Mouse (Mus musculus) retina, postnatal 1 day (tissue): Measurements from ENCODE around the gene Sp100.

Experiments used
- DNase-seq: peaks from one replicate; pipeline ENCODE4 v3.0.0-alpha.2; 2012

Gene Sp100

GRCm38 (mm10) chr1:85702531-85702930, 52.7 kb downstream of the Sp100 start:
- no peak for DNase-seq

GRCm38 (mm10) chr1:85703245-85704186, 53.7 kb downstream of the Sp100 start:
- peak; percentile 86 for DNase-seq

GRCm38 (mm10) chr1:85705552-85705951, 55.8 kb downstream of the Sp100 start:
- no peak for DNase-seq

GRCm38 (mm10) chr1:85706754-85707153, 57.0 kb downstream of the Sp100 start:
- DNase-seq, result no peak

GRCm38 (mm10) chr1:85714501-85714900, 64.7 kb downstream of the Sp100 start:
- DNase-seq, result no peak

DNA sequence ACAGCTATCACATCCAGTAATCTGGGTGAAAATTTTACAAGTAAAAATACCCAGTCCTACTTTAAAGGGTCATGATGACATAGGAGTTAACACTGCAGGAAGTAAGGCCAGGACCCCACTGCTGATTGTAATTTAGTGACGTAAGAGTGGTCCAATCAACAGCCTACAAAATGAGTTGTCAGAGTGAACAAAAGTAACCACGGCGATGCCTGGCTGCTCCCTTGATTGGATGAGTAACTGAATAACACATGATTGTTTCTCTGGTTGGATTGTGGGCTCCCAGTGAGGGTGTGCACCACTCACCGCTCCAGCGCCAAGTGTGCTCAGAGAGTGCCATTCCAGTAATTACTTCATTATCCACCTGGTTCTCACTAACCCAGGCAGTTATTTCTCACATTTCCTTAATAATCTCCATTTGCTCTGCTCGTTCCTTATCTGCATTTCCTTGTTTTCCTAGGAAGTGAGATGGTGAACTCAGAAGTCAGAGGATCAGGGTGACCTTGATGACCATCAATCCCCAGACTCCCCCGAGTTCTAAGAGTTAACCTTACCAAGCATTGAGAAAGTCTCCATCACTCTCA, 66.7 kb downstream of the Sp100 start:
- peak; percentile 71 for DNase-seq

GRCm38 (mm10) chr1:85719049-85719448, 69.3 kb downstream of the Sp100 start:
- no peak for DNase-seq

DNA sequence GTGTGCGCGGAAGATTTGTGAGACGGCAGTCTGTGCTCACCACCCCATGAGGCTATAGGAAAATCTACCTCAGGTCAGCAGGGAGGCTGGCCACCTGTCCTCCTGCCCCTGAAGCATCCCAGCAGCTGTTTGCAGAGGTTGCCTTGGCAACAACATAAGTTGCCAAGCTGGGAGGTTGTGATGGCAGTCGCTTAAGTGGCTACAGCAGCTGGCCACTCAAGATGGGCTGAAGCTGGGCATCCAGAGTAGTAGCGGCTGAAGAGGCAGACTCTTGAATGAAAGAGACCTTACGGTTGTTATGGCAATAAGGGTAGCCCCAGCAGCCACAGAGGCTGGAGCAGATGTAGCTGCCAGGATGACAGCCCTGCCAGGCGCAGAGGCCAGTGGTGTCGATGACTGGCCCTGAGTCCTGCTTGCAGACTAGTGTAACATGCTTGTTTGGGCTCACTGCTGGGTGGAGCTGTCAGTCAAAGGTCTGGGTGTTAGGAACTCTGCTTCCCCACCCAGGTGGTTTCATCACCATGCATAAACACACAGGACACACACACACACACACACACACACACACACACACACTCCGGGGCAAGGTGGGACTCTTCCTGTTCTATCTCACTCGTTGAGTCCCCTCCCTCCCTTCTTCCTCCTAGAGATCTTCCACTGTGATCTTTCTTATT, 70.6 kb downstream of the Sp100 start:
- peak; percentile 69 for DNase-seq

DNA sequence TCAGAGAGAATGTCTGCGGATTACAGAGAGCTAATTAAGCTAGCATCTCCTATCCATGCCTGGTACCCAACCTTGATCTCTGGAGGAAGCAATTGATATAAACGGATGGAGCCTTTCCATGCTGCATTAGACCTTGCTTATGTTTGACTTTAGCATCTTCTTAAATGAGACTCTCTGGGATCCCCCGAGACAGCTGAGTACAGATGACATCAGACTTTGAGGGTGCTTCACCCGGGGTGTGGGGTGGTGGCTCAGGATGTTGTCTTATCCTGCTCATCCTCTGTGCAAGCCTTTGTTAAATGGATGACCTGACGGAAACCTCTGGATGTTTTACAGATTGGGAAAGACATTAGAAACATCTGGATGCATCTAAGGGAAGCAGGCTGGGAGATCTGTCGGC, 80.7 kb downstream of the Sp100 start:
- no peak for DNase-seq

GRCm38 (mm10) chr1:85732581-85732980, 82.8 kb downstream of the Sp100 start:
- no peak for DNase-seq

GRCm38 (mm10) chr1:85734511-85734910, 84.7 kb downstream of the Sp100 start:
- DNase-seq, result no peak

DNA sequence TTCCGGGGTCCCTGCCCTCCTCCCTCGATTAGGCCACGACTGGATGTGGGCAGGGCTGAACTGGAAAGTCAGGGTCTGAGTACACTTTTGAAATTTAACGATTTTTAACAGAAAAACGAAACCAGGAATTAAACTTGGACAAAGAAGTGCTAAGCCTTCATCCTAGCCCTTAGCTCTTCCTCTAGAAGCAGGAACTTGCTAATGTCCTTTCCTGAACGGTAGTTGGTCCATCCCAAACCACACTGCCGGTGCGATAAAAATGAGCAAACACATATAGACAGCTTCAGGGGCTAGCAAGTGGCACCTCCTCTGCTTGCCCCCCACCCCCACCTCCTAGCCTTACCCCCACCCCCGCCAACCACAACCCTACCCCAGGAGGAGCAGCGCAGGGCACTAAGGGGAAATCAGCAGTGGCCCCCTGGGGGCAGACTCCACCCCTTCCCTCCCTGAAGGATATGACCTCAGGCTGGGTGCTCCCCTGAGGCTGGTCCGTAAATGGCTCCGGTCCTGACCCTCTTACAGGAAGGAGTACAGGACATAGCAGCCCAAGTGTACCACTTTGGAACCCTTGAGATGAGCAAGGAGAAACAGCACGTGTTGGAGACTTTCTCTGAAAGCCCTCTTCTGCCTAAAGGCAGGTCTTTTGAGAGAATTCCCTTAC, 85.8 kb downstream of the Sp100 start:
- no peak for DNase-seq

GRCm38 (mm10) chr1:85736355-85737184, 86.8 kb downstream of the Sp100 start:
- DNase-seq, result peak; percentile 85

DNA sequence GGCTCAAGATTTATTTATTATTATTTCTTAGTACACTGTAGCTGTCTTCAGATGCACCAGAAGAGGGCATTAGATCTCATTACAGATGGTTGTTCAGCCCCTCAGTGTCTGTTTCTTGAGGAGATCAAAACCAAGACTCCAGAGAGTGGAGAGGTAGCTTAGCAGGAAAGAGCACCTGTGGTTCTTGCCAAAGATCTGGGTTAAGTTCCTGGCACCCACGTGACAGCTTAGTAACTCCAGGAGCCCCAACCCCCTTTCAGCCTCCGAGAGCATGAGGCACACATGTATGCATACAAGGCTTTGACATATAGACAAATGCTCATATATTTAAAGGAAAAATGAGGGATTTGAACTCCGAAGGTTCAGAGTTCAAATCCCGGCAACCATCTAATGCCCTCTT, 89.2 kb downstream of the Sp100 start:
- DNase-seq, result no peak

DNA sequence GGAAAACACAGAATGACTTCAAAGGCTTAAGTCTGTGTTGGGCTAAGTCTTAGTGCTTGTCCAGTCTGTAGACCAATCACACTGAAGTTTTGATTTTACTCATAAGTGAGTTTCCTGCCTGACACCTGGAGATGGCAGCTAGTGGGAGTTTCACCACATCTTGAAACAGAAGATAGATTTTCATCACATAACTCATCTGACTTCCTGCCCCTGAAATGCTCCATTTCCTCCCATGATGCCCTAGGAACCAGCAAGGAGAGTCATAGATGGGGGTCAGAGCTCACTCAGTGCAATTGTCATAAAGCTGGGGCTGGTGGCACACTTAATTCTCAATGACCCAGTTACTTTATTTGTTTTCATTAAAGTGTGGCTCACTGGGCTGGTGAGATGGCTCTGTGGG, 90.0 kb downstream of the Sp100 start:
- no peak for DNase-seq

GRCm38 (mm10) chr1:85740923-85741322, 91.1 kb downstream of the Sp100 start:
- no peak for DNase-seq

GRCm38 (mm10) chr1:85742333-85742732, 92.5 kb downstream of the Sp100 start:
- DNase-seq, result no peak

- peak; percentile 82 for DNase-seq
Measured at GRCm38 (mm10) chr1:85742916-85743505, 93.2 kb downstream of the Sp100 start.

- DNase-seq, result no peak
Measured at GRCm38 (mm10) chr1:85744539-85744938, 94.8 kb downstream of the Sp100 start.

DNA sequence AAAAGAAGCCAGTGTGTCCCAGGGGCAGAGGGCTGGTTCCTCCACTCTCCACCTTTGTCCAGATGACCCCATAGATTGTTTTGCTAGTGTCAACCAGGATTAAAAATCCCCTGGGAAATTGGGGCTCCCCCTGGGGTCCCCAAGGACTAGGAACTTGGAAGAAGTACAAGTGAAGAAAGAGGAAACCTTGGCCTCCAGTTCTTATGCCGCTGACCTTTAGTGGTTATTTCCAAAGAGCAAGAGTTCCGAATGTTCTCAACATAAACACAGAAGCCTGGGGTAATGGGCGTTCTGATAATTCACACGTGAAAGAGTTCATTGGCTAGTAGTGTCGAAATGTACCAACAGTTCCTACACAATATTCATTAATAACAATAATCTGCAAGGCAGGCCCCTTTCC, 96.7 kb downstream of the Sp100 start:
- no peak for DNase-seq

DNA sequence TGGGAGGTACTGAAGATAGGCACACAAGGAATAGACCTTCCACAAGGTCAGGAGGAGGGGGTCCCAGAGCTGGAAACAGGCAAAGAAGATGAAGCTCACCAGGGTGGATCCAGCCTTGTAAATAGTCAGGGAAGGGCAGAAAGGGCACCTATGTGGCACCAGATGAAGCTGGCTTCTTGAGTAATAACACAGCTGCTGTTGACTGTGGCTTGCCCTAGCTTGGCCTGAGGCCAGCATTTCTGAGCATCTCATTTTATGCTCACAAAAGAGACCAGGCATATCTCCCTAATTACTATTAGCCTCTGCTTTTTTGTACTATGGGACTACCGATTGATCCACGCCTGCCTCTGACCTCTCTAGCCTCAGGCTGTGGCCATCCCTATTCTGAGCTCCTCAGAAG, 100.0 kb downstream of the Sp100 start:
- peak; percentile 49 for DNase-seq

DNA sequence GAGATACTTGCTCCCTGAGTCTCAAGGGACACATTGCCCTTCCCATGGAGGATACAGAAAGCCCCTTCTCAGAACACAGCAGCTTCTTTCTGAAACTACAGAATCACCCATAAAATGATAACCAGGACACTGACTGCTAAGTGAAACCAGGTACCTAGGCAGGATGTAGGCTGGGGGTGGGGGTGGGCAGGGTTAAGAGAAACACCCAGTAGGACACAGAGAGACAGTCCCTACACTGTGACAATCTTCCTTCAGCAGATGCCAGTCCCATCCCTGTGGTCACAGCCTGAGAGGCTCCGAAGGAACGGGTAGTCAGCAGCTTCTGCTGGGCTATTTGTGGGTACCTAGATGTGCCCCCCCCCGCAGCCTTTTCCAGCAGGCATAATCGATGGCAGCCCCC, 100.9 kb downstream of the Sp100 start:
- DNase-seq, result no peak
